Comparison of ENCODE assay signal across 22 mouse cellular contexts in genomic region chr4:100001806-100002205, GRCm38 (mm10).
A peak's percentile ranks its signal among the peaks of the same experiment; 100 is the strongest.
DNase-seq lines count a peak whose midpoint lies in the region; ATAC-seq lines count a peak whose summit lies in the region.
"Had no signal": no experiment of that assay in that cellular context is flagged by ENCODE, and none has a peak within 500 bp of the region (broad histone marks: within the 10 kb centered on the region; RNA-seq: fewer than 3 reads in every experiment).

No protein-coding gene starts in this region.

- no peaks in the 10 kb centered on the region for H3K9me3 ChIP-seq in heart, embryonic 11.5 days (replicated peaks; ENCODE audit: control insufficient read depth, low read length)
- no peaks in the 10 kb centered on the region for H3K9me3 ChIP-seq in kidney, embryonic 16.5 days (ENCODE audit: low read length)
- H3K9me3 ChIP-seq: embryonic facial prominence, embryonic 12.5 days; embryonic facial prominence, embryonic 15.5 days; forebrain, embryonic 12.5 days; forebrain, embryonic 15.5 days; heart, embryonic 12.5 days; heart, embryonic 15.5 days; hindbrain, embryonic 12.5 days; hindbrain, embryonic 15.5 days had no signal

- no peak overlapping the region for H3K9ac ChIP-seq in heart, embryonic 11.5 days (ENCODE audit: low read depth, low read length)
- no peak overlapping the region for H3K9ac ChIP-seq in kidney, embryonic 16.5 days (replicated peaks; ENCODE audit: low read length)
- H3K9ac ChIP-seq: embryonic facial prominence, embryonic 12.5 days; embryonic facial prominence, embryonic 15.5 days; forebrain, embryonic 12.5 days; forebrain, embryonic 15.5 days; heart, embryonic 12.5 days; heart, embryonic 15.5 days; hindbrain, embryonic 12.5 days; hindbrain, embryonic 15.5 days had no signal

- H3K27me3 ChIP-seq in heart, embryonic 11.5 days (ENCODE audit: control insufficient read depth, insufficient read depth, low read length): no peaks in the 10 kb centered on the region
- H3K27me3 ChIP-seq in kidney, embryonic 16.5 days (ENCODE audit: insufficient read depth, low read length): no peaks in the 10 kb centered on the region
- H3K27me3 ChIP-seq: embryonic facial prominence, embryonic 12.5 days; forebrain, embryonic 12.5 days; forebrain, embryonic 15.5 days; heart, embryonic 12.5 days; heart, embryonic 15.5 days; hindbrain, embryonic 12.5 days; hindbrain, embryonic 15.5 days had no signal

- no peak overlapping the region for H3K27ac ChIP-seq in heart, embryonic 11.5 days (ENCODE audit: low read depth, low read length)
- H3K27ac ChIP-seq in kidney, embryonic 16.5 days (ENCODE audit: low read length): peak overlapping the region; percentile 14; the same call in 1 of the 2 replicates
- H3K27ac ChIP-seq: embryonic facial prominence, embryonic 12.5 days; embryonic facial prominence, embryonic 15.5 days; forebrain, embryonic 12.5 days; forebrain, embryonic 15.5 days; heart, embryonic 15.5 days; hindbrain, embryonic 12.5 days; hindbrain, embryonic 15.5 days had no signal

- H3K4me2 ChIP-seq in heart, embryonic 11.5 days: no peak overlapping the region
- H3K4me2 ChIP-seq in kidney, embryonic 16.5 days (replicated peaks; ENCODE audit: low read depth, low read length): no peak overlapping the region
- H3K4me2 ChIP-seq: embryonic facial prominence, embryonic 12.5 days; embryonic facial prominence, embryonic 15.5 days; forebrain, embryonic 12.5 days; forebrain, embryonic 15.5 days; heart, embryonic 12.5 days; heart, embryonic 15.5 days; hindbrain, embryonic 12.5 days; hindbrain, embryonic 15.5 days had no signal

- ATAC-seq in heart, embryonic 11.5 days (replicated peaks; ENCODE audit: insufficient number of reproducible peaks, low FRiP score, low TSS enrichment): no peak
- peak; percentile 19 for ATAC-seq in kidney, embryonic 16.5 days (ENCODE audit: low FRiP score, low TSS enrichment)
- ATAC-seq: activated CD4-positive, CD25-positive, alpha-beta regulatory T cell, adult 4 months; forebrain, embryonic 15.5 days had no signal

- H3K4me1 ChIP-seq in heart, embryonic 11.5 days (ENCODE audit: control insufficient read depth, insufficient read depth, low read length): no peaks in the 10 kb centered on the region
- 0 out of 2 replicates have a peak, but pooled peaks cover 8% of the 10 kb centered on the region for H3K4me1 ChIP-seq in kidney, embryonic 16.5 days (ENCODE audit: insufficient read depth, low read length)
- H3K4me1 ChIP-seq: embryonic facial prominence, embryonic 12.5 days; embryonic facial prominence, embryonic 15.5 days; forebrain, embryonic 12.5 days; forebrain, embryonic 15.5 days; heart, embryonic 12.5 days; heart, embryonic 15.5 days; hindbrain, embryonic 12.5 days; hindbrain, embryonic 15.5 days had no signal

- no peaks in the 10 kb centered on the region for H3K36me3 ChIP-seq in heart, embryonic 11.5 days (ENCODE audit: control insufficient read depth, insufficient read depth, low read length)
- no peaks in the 10 kb centered on the region for H3K36me3 ChIP-seq in kidney, embryonic 16.5 days (ENCODE audit: insufficient read depth, low read length)
- H3K36me3 ChIP-seq: embryonic facial prominence, embryonic 12.5 days; embryonic facial prominence, embryonic 15.5 days; forebrain, embryonic 12.5 days; forebrain, embryonic 15.5 days; heart, embryonic 12.5 days; heart, embryonic 15.5 days; hindbrain, embryonic 12.5 days; hindbrain, embryonic 15.5 days had no signal

- no peak overlapping the region for H3K4me3 ChIP-seq in heart, embryonic 11.5 days (ENCODE audit: low read depth, low read length)
- no peak overlapping the region for H3K4me3 ChIP-seq in kidney, embryonic 16.5 days (ENCODE audit: low read length)
- H3K4me3 ChIP-seq: embryonic facial prominence, embryonic 12.5 days; embryonic facial prominence, embryonic 15.5 days; forebrain, embryonic 12.5 days; forebrain, embryonic 15.5 days; heart, embryonic 12.5 days; heart, embryonic 15.5 days; hindbrain, embryonic 12.5 days; hindbrain, embryonic 15.5 days had no signal

- 55% methylated on average over 7 of the region's 7 CpGs for WGBS in heart, embryonic 11.5 days (ENCODE audit: insufficient replicate concordance)
- 51% methylated on average over 7 of the region's 7 CpGs for WGBS in kidney, embryonic 16.5 days

- DNase-seq in adrenal gland, postnatal 10 days: peak; percentile 0
- no peak for DNase-seq in adrenal gland, postnatal 14 days
- peak; percentile 1 for DNase-seq in heart, postnatal 4 days
- no peak for DNase-seq in kidney, postnatal 14 days
- DNase-seq: adrenal gland, adult 8-10 months; cerebellum, adult 11 months; cerebellum, adult 9-11 months; cerebellum, postnatal 25 days; gastrocnemius, postnatal 10 days; gastrocnemius, postnatal 36 days; heart, postnatal 10 days had no signal

Comparison
In these comparisons a context has a peak if more than half of its experiments do, and no peak if none do; other contexts are left out.
1. DNase-seq: peak in adrenal gland, postnatal 10 days (single experiment) and heart, postnatal 4 days (single experiment); none in adrenal gland, postnatal 14 days (single experiment) and kidney, postnatal 14 days (single experiment).